Mouse (Mus musculus) heart, embryonic 13.5 days (tissue): Measurements from ENCODE around the gene Hbp1. TPM values are rescaled to one million over a fixed set of nuclear protein-coding genes. Genes with fewer than 3 reads are reported as not detected.

Source experiments
- ATAC-seq: fragments of 200-750 bp; cut with Nextera tagmentation; 2 replicates; pipeline ENCODE4 v1.8.0; 2017; ENCODE audit warnings: moderate TSS enrichment; ENCODE audit not compliant: insufficient number of reproducible peaks, low FRiP score, low TSS enrichment; ENCODE audit errors: extremely low read depth
- H3K27ac ChIP-seq: fragments of 300-500 bp; sonication (generic); replicated peaks from 2 replicates; pipeline ENCODE4 v1.5.1; 2015; ENCODE audit warnings: moderate library complexity, mild to moderate bottlenecking, inconsistent platforms
- H3K27me3 ChIP-seq: fragments of 300-500 bp; sonication (generic); replicated peaks from 2 replicates; pipeline ENCODE4 v1.6.1; 2015; ENCODE audit warnings: mild to moderate bottlenecking, inconsistent platforms
- H3K36me3 ChIP-seq: fragments of 300-500 bp; sonication (generic); 2 replicates; pipeline ENCODE4 v1.6.1; 2015; ENCODE audit warnings: mild to moderate bottlenecking, inconsistent platforms
- H3K4me1 ChIP-seq: fragments of 300-500 bp; sonication (generic); 2 replicates; pipeline ENCODE4 v1.6.1; 2015; ENCODE audit warnings: inconsistent platforms
- H3K4me2 ChIP-seq: fragments of 300-500 bp; sonication (generic); 2 replicates; pipeline ENCODE4 v1.6.1; 2015; ENCODE audit warnings: inconsistent platforms, mild to moderate bottlenecking, moderate library complexity
- H3K4me3 ChIP-seq: fragments of 300-500 bp; sonication (generic); 2 replicates; pipeline ENCODE4 v1.5.1; 2015; ENCODE audit warnings: moderate library complexity, mild to moderate bottlenecking, inconsistent platforms
- H3K9ac ChIP-seq: fragments of 300-500 bp; sonication (generic); 2 replicates; pipeline ENCODE4 v1.6.1; 2015; ENCODE audit warnings: inconsistent platforms, mild to moderate bottlenecking, moderate library complexity
- H3K9me3 ChIP-seq: fragments of 300-500 bp; sonication (generic); 2 replicates; pipeline ENCODE4 v1.6.1; 2016; ENCODE audit warnings: inconsistent platforms
- WGBS: fragments of 180-500 bp; shearing (Covaris S2); methylation state at CpG from one replicate; pipeline ENCODE4 v1.1.7; 2015; ENCODE audit warnings: mixed read lengths; 5-methylcytosine and 5-hydroxymethylcytosine counted together
- polyA plus RNA-seq: library from polyadenylated mRNA; unstranded; fragments of >200 nt; fragmentation: Nextera tagmentation; extraction: Ambion mirVana; gene quantifications from 2 replicates; pipeline ENCODE4 v1.2.1, GENCODE M21; 2015

Hbp1 gene
- polyA plus RNA-seq, 1 experiment from 2014 or later, result 89.2 TPM

GRCm38 (mm10) chr12:31928498-31928897, 21.8 kb downstream of the Hbp1 start:
- WGBS, result 84% methylated on average over 3 of the region's 3 CpGs
- no peaks in the 10 kb centered on the region for H3K27me3 ChIP-seq
- H3K4me1 ChIP-seq, result no peaks in the 10 kb centered on the region
- H3K9ac ChIP-seq, result no peak overlapping the region
- peaks cover 85% of the 10 kb centered on the region for H3K36me3 ChIP-seq
- no peak overlapping the region for H3K4me3 ChIP-seq
- ATAC-seq, result no peak
- no peak overlapping the region for H3K27ac ChIP-seq
- H3K4me2 ChIP-seq, result no peak overlapping the region
- no peaks in the 10 kb centered on the region for H3K9me3 ChIP-seq

GRCm38 (mm10) chr12:31926661-31927061, 23.7 kb downstream of the Hbp1 start:
- Histone ChIP-seq H3K4me1 (no peaks in the 10 kb centered on the region), H3K27ac (no peak overlapping the region), H3K9ac (no peak overlapping the region), H3K4me2 (no peak overlapping the region), H3K4me3 (no peak overlapping the region), H3K36me3 (peaks cover 84% of the 10 kb centered on the region), H3K9me3 (no peaks in the 10 kb centered on the region), H3K27me3 (no peaks in the 10 kb centered on the region)
- ATAC-seq, result no peak
- 48% methylated on average over 4 of the region's 4 CpGs for WGBS

DNA sequence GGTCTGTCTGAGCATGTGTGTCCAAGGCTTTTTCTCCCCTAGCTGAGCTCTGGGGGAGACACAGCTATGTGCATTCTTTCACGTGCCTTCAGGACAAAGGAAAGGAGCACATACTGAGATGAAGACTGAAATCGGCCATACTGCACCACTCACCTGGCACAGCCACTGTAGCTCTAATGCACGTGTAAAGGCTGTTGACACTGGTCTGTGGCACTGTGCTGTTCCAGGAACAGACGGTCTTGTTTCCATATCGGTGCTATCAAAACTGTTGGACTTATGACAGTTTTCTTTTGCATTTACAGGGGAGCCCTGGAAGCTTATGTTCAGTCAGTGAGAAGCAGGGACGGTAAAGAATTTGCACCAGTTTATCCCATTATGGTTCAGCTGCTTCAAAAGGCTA, 25.0 kb downstream of the Hbp1 start:
- no peak for ATAC-seq
- Histone ChIP-seq H3K4me2 (no peak overlapping the region), H3K36me3 (peaks cover 81% of the 10 kb centered on the region), H3K27ac (no peak overlapping the region), H3K4me3 (no peak overlapping the region), H3K27me3 (no peaks in the 10 kb centered on the region), H3K4me1 (no peaks in the 10 kb centered on the region), H3K9ac (no peak overlapping the region), H3K9me3 (no peaks in the 10 kb centered on the region)
- 85% methylated on average over 6 of the region's 6 CpGs for WGBS

GRCm38 (mm10) chr12:31924135-31924534, 26.2 kb downstream of the Hbp1 start:
- Histone ChIP-seq H3K4me1 (no peaks in the 10 kb centered on the region), H3K9ac (no peak overlapping the region), H3K4me2 (no peak overlapping the region), H3K36me3 (peaks cover 79% of the 10 kb centered on the region), H3K27me3 (no peaks in the 10 kb centered on the region), H3K9me3 (no peaks in the 10 kb centered on the region), H3K27ac (no peak overlapping the region), H3K4me3 (no peak overlapping the region)
- WGBS, result 65% methylated on average over 3 of the region's 3 CpGs
- ATAC-seq, result no peak

DNA sequence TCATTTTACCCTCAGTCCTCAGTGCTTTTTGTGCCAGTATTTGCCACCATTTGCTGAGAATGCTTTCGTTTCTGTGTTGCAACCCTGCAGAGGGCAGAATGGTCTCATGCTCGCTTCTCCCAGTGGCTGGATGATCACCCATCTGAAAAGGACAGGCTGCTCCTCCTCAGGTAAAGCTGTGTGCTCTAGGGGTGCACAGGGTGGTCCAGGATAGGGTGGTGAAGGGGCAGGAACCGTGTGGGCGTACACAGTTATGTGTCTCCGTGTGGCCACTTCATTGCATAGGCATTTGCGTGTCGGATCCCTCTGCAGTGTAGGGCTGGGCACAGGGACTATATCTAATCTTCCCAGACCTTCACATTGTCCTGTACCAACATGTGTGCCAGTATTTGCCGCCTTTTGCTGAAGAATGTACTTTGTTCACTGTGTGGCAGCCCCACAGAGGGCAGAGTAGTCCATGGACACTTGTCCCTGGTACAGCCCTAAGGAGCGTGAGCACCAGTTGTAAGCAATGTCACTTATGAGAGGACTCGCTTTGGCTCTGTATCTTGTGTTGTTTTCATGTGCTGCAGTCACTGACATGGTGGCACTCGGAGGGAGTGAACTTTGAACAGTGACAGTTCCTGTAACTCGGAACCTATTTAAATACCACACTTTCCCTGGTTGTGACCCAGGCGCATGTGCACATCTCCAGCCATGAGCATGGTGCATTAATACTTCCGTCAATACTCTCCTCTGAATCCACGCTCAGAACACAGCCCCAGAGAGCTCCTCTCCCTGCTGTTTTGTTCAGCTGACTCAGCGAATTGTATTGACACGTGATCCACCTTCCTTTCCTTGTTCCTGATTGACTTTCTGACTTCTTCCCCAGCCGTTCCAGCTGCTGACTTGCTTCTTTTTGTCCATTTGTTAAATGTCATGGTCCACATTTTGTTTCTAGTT, 29.6 kb downstream of the Hbp1 start:
- H3K27me3 ChIP-seq, result no peaks in the 10 kb centered on the region
- WGBS, result 82% methylated on average over 18 of the region's 18 CpGs
- no peak overlapping the region for H3K4me2 ChIP-seq
- H3K4me1 ChIP-seq, result peaks cover 13% of the 10 kb centered on the region
- H3K9me3 ChIP-seq, result no peaks in the 10 kb centered on the region
- peaks cover 57% of the 10 kb centered on the region for H3K36me3 ChIP-seq
- no peak overlapping the region for H3K27ac ChIP-seq
- H3K4me3 ChIP-seq, result no peak overlapping the region
- ATAC-seq, result no peak
- H3K9ac ChIP-seq, result no peak overlapping the region

GRCm38 (mm10) chr12:31917245-31917644, 33.1 kb downstream of the Hbp1 start:
- Histone ChIP-seq H3K27ac (peak overlapping the region; percentile 78), H3K9me3 (no peaks in the 10 kb centered on the region), H3K9ac (no peak overlapping the region), H3K4me2 (no peak overlapping the region), H3K4me3 (no peak overlapping the region), H3K27me3 (no peaks in the 10 kb centered on the region), H3K36me3 (peaks cover 32% of the 10 kb centered on the region), H3K4me1 (peaks cover 22% of the 10 kb centered on the region)
- peak; percentile 46; the same call in 1 of the 2 replicates for ATAC-seq
- 38% methylated on average over 5 of the region's 5 CpGs for WGBS

GRCm38 (mm10) chr12:31916691-31917090, 33.6 kb downstream of the Hbp1 start:
- H3K27ac ChIP-seq, result peak overlapping the region; percentile 78
- 83% methylated on average over 5 of the region's 5 CpGs for WGBS

GRCm38 (mm10) chr12:31913614-31914013, 36.7 kb downstream of the Hbp1 start:
- no peak overlapping the region for H3K9ac ChIP-seq
- no peak overlapping the region for H3K4me2 ChIP-seq
- H3K4me3 ChIP-seq, result no peak overlapping the region
- H3K4me1 ChIP-seq, result peaks cover 22% of the 10 kb centered on the region
- H3K27me3 ChIP-seq, result no peaks in the 10 kb centered on the region
- no peak for ATAC-seq
- H3K36me3 ChIP-seq, result peaks cover 8% of the 10 kb centered on the region; the same call in 1 of the 2 replicates
- 26% methylated on average over 4 of the region's 4 CpGs for whole genome bisulfite sequencing
- H3K27ac ChIP-seq, result peak overlapping the region; percentile 25; the same call in 1 of the 2 replicates
- no peaks in the 10 kb centered on the region for H3K9me3 ChIP-seq

More at GRCm38 (mm10) chr12:31916691-31917090, 33.6 kb downstream of the Hbp1 start:
- peaks cover 29% of the 10 kb centered on the region for H3K36me3 ChIP-seq
- H3K27me3 ChIP-seq, result no peaks in the 10 kb centered on the region
- no peaks in the 10 kb centered on the region for H3K9me3 ChIP-seq
- no peak overlapping the region for H3K4me2 ChIP-seq
- peaks cover 22% of the 10 kb centered on the region for H3K4me1 ChIP-seq
- ATAC-seq, result no peak
- H3K4me3 ChIP-seq, result no peak overlapping the region
- no peak overlapping the region for H3K9ac ChIP-seq

- H3K27ac ChIP-seq, result 0 out of 2 replicates have a peak overlapping the region, but pooled peaks have one; percentile 25
- WGBS, result 74% methylated on average over 6 of the region's 6 CpGs
- no peak overlapping the region for H3K9ac ChIP-seq
- ATAC-seq, result no peak
- no peak overlapping the region for H3K4me3 ChIP-seq
- no peaks in the 10 kb centered on the region for H3K9me3 ChIP-seq
- no peaks in the 10 kb centered on the region for H3K27me3 ChIP-seq
- H3K4me1 ChIP-seq, result peaks cover 22% of the 10 kb centered on the region
- H3K4me2 ChIP-seq, result no peak overlapping the region
- H3K36me3 ChIP-seq, result peaks cover 3% of the 10 kb centered on the region; the same call in 1 of the 2 replicates
Measured at GRCm38 (mm10) chr12:31912966-31913551, 37.3 kb downstream of the Hbp1 start.

DNA sequence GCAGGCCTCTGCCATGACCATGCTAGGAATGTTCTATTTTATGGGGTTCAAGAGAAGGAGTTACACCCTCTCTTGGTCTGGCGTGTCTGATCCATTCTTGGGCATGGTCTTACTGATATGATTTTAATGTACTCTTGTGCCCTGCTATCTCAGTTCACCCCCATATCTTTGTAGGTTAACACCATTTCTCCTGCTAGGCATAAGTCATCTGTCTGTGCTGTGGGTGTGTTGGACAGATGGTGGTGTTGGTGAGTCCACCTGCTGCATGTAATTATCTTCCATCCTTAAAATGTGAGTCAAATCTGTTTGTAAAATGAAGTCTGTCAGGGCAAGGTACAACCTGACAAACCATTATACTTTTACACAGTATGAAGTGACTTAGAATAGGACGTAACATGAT, 42.9 kb downstream of the Hbp1 start:
- no peaks in the 10 kb centered on the region for H3K9me3 ChIP-seq
- no peak overlapping the region for H3K27ac ChIP-seq
- no peak for ATAC-seq
- H3K4me2 ChIP-seq, result no peak overlapping the region
- H3K36me3 ChIP-seq, result peaks cover 10% of the 10 kb centered on the region
- H3K4me3 ChIP-seq, result no peak overlapping the region
- no peaks in the 10 kb centered on the region for H3K27me3 ChIP-seq
- WGBS, result 88% methylated on average over 2 of the region's 2 CpGs
- no peak overlapping the region for H3K9ac ChIP-seq
- peaks cover 14% of the 10 kb centered on the region for H3K4me1 ChIP-seq

- Histone ChIP-seq H3K4me2 (no peak overlapping the region), H3K27ac (peak overlapping the region; percentile 9; the same call in 1 of the 2 replicates), H3K27me3 (no peaks in the 10 kb centered on the region), H3K36me3 (peaks cover 14% of the 10 kb centered on the region), H3K4me3 (no peak overlapping the region), H3K9ac (no peak overlapping the region), H3K9me3 (no peaks in the 10 kb centered on the region), H3K4me1 (peaks cover 14% of the 10 kb centered on the region)
- no peak for ATAC-seq
- WGBS, result 36% methylated on average over 6 of the region's 6 CpGs
Measured at GRCm38 (mm10) chr12:31905696-31906551, 44.4 kb downstream of the Hbp1 start.
